Mouse (Mus musculus): ENCODE data around the gene Srebf1. TPM values are rescaled to one million over a fixed set of nuclear protein-coding genes. Genes with fewer than 3 reads are reported as not detected.

Srebf1 gene
- polyA plus RNA-seq (2012; rRNA removed) = 51.2 and 56.7 TPM in 2 replicates

DNA sequence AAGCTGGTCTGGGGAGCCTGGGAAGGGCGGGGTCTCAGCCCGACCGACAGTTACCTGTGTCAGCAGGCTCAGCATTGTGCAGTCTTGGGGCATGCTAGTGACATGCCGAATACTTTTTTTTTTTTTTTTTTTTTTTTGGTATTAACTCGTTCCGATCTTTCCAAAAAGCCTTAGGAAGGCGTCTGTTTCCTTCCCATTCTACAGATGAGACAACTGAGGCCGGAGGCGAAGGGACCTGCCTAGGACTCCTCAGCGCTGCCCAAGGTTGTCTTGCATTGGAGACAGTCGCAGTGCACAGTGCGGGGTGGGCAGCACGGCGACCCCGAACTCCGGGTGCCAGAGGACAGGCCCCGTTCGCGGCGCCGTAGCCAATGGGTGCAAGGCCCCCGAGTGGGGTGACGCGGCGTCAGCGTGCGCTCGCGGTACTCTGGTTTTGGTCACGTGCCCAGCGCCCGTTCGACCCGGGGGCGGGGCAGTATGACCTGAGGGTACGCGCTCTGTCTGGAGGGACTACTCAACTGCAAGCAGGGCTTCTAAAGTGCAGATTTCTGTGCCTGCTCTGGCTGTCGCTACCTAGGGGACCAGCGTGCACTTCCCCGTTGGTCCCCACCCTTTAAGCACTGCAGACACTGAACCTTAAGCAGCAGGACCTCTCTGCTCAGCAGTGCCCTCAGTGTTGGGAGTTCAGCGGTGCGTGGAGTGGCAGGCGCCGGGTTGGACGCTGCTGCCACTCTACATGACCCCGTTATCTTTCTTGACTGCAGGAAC, at the start of gene Srebf1:
TSS of gene Srebf1 (minus strand) at position 113 of the 768 bp plus-strand sequence.
- peak within 1 kb of the TSS; percentile 24; the same call in 1 of the 2 replicates for H3K27ac ChIP-seq (ENCODE audit: insufficient read depth, low read length)
- H3K4me1 ChIP-seq (ENCODE audit: control insufficient read depth, insufficient read depth, low read length) = no peaks in the 10 kb centered on the region; the same call in 1 of the 2 replicates
- peak within 1 kb of the TSS; percentile 30 for H3K4me3 ChIP-seq (ENCODE audit: insufficient read depth, low read length)
- TF ChIP-seq CTCF (IDR thresholded peaks at IDR 0.05; ENCODE audit: extremely low read depth, insufficient read depth, low read length) = no peak
- peak; percentile 60 for TF ChIP-seq POLR2A (IDR thresholded peaks at IDR 0.05; ENCODE audit: extremely low read depth, insufficient read depth, low read length)

GRCm38 (mm10) chr11:60268563-60268962, 46.2 kb upstream of the Srebf1 start:
- no peak overlapping the region for H3K4me3 ChIP-seq (ENCODE audit: insufficient read depth, low read length)
- no peak for TF ChIP-seq POLR2A (IDR thresholded peaks at IDR 0.05; ENCODE audit: extremely low read depth, insufficient read depth, low read length)
- TF ChIP-seq CTCF (IDR thresholded peaks at IDR 0.05; ENCODE audit: extremely low read depth, insufficient read depth, low read length) = no peak
- peaks cover 1% of the 10 kb centered on the region for H3K4me1 ChIP-seq (ENCODE audit: control insufficient read depth, insufficient read depth, low read length)
- no peak overlapping the region for H3K27ac ChIP-seq (ENCODE audit: insufficient read depth, low read length)

GRCm38 (mm10) chr11:60265271-60265985, 43.0 kb upstream of the Srebf1 start:
- Histone ChIP-seq H3K27ac (ENCODE audit: insufficient read depth, low read length) (no peak overlapping the region), H3K4me3 (ENCODE audit: insufficient read depth, low read length) (no peak overlapping the region), H3K4me1 (ENCODE audit: control insufficient read depth, insufficient read depth, low read length) (peaks cover 2% of the 10 kb centered on the region)
- no peak for TF ChIP-seq POLR2A (IDR thresholded peaks at IDR 0.05; ENCODE audit: extremely low read depth, insufficient read depth, low read length)
- TF ChIP-seq CTCF (IDR thresholded peaks at IDR 0.05; ENCODE audit: extremely low read depth, insufficient read depth, low read length) = no peak

DNA sequence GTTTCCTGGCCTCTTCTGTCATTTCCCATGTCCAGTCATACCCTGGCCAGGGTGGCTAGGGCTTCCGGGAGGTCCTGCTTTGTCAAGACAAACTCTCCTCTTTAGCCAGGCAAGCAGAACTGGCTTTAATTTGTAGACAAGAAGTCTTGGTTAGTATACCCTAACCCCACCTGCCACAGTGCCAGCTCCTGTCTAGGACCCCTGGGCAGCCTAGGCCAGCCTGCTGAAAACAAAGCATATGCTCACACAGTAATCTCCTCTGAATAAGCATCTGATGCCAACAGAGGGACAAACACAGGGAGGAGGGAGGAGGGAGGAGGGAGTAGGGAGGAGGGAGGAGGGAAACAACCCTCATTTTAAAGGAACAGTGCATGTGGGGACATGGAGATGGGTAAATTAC, 42.3 kb upstream of the Srebf1 start:
- Histone ChIP-seq H3K4me3 (ENCODE audit: insufficient read depth, low read length) (no peak overlapping the region), H3K27ac (ENCODE audit: insufficient read depth, low read length) (no peak overlapping the region), H3K4me1 (ENCODE audit: control insufficient read depth, insufficient read depth, low read length) (peaks cover 2% of the 10 kb centered on the region)
- TF ChIP-seq POLR2A (IDR thresholded peaks at IDR 0.05; ENCODE audit: extremely low read depth, insufficient read depth, low read length) = no peak
- no peak for TF ChIP-seq CTCF (IDR thresholded peaks at IDR 0.05; ENCODE audit: extremely low read depth, insufficient read depth, low read length)

DNA sequence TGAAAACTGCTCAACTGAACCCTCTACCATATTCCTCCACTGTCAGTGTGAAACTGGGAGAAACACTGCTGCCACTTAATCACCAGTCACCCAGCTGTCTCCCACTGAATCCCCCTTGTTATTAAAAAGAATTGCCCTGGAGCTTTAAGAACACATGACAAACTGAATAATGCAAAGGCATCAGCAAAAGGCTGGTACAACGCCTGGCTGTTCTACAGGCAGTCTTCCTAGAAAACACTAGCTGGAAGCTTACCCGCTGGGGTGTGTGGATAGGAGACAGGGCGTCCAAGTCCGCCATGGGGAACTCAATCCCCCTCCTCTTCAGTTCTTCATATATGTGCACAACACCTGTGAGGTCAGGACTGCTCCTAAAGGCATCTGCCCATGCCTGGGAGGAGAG, 40.0 kb upstream of the Srebf1 start:
- no peak overlapping the region for H3K4me3 ChIP-seq (ENCODE audit: insufficient read depth, low read length)
- no peak for TF ChIP-seq CTCF (IDR thresholded peaks at IDR 0.05; ENCODE audit: extremely low read depth, insufficient read depth, low read length)
- no peak for TF ChIP-seq POLR2A (IDR thresholded peaks at IDR 0.05; ENCODE audit: extremely low read depth, insufficient read depth, low read length)
- H3K27ac ChIP-seq (ENCODE audit: insufficient read depth, low read length) = peak overlapping the region; percentile 37; the same call in 1 of the 2 replicates
- H3K4me1 ChIP-seq (ENCODE audit: control insufficient read depth, insufficient read depth, low read length) = peaks cover 2% of the 10 kb centered on the region

DNA sequence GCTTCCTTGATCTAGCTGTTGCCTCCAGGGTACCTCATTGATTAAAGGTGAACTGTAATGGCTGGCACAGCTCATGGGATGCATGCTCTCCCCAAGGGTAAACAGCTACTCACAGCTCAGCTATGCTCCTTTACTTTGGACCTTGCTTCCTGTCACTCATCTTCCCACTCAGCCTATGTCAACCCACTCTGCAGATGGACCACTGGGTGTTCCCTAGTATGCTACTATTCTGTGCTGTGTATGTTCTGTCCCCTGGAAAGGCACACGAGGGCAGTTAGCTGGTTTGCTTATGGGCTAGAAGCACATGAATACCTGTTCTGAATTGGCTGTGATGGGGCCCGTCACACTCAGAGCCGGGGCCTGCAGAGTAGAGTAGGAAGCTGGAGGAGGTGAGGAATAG, 38.4 kb upstream of the Srebf1 start:
- Histone ChIP-seq H3K27ac (ENCODE audit: insufficient read depth, low read length) (no peak overlapping the region), H3K4me1 (ENCODE audit: control insufficient read depth, insufficient read depth, low read length) (peaks cover 12% of the 10 kb centered on the region), H3K4me3 (ENCODE audit: insufficient read depth, low read length) (no peak overlapping the region)
- TF ChIP-seq CTCF (IDR thresholded peaks at IDR 0.05; ENCODE audit: extremely low read depth, insufficient read depth, low read length) (no peak), POLR2A (IDR thresholded peaks at IDR 0.05; ENCODE audit: extremely low read depth, insufficient read depth, low read length) (no peak)

DNA sequence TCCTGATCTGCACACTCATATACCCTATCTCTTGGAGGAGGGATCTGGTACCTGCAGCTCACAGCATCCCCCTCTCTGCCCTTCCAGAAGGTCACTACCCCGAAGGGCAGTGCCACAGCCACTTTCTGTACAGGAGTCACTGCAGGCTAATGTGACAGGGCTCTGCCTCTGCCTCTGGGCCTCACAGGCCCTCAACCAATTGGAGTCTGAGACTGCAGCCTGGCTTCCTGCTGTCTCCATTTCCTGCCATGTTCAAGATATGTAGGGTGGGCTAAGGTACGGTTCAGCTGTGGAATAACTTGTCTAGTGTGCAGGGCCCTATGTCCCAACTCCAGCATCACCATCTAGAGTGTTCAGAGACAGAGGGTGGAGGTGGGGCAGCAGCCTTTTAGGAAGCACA, 35.3 kb upstream of the Srebf1 start:
- H3K4me3 ChIP-seq (ENCODE audit: insufficient read depth, low read length) = no peak overlapping the region
- no peak for TF ChIP-seq CTCF (IDR thresholded peaks at IDR 0.05; ENCODE audit: extremely low read depth, insufficient read depth, low read length)
- H3K27ac ChIP-seq (ENCODE audit: insufficient read depth, low read length) = no peak overlapping the region
- peaks cover 15% of the 10 kb centered on the region for H3K4me1 ChIP-seq (ENCODE audit: control insufficient read depth, insufficient read depth, low read length)

GRCm38 (mm10) chr11:60256713-60257112, 34.3 kb upstream of the Srebf1 start:
- H3K4me3 ChIP-seq (ENCODE audit: insufficient read depth, low read length) = no peak overlapping the region
- no peak overlapping the region for H3K27ac ChIP-seq (ENCODE audit: insufficient read depth, low read length)
- TF ChIP-seq CTCF (IDR thresholded peaks at IDR 0.05; ENCODE audit: extremely low read depth, insufficient read depth, low read length) = no peak
- no peak for TF ChIP-seq POLR2A (IDR thresholded peaks at IDR 0.05; ENCODE audit: extremely low read depth, insufficient read depth, low read length)
- H3K4me1 ChIP-seq (ENCODE audit: control insufficient read depth, insufficient read depth, low read length) = peaks cover 15% of the 10 kb centered on the region

GRCm38 (mm10) chr11:60256176-60256681, 33.8 kb upstream of the Srebf1 start:
- no peak for TF ChIP-seq POLR2A (IDR thresholded peaks at IDR 0.05; ENCODE audit: extremely low read depth, insufficient read depth, low read length)
- no peak for TF ChIP-seq CTCF (IDR thresholded peaks at IDR 0.05; ENCODE audit: extremely low read depth, insufficient read depth, low read length)
- Histone ChIP-seq H3K4me3 (ENCODE audit: insufficient read depth, low read length) (no peak overlapping the region), H3K4me1 (ENCODE audit: control insufficient read depth, insufficient read depth, low read length) (peaks cover 17% of the 10 kb centered on the region), H3K27ac (ENCODE audit: insufficient read depth, low read length) (no peak overlapping the region)

Measured in cortical plate, adult 2 months (tissue).